Mouse (Mus musculus): Measurements from ENCODE around the gene Men1. TPM values are rescaled to one million over a fixed set of nuclear protein-coding genes. Genes with fewer than 3 reads are reported as not detected.

Men1 gene
- total RNA-seq, 1 experiment from 2014 or later = 26.4 TPM

- ATAC-seq (replicated peaks in 1 of 2; ENCODE audit: insufficient read depth in 1 of 2, low FRiP score in 2 of 2, low TSS enrichment in 1 of 2, low read depth in 1 of 2, poor library complexity in 2 of 2, severe bottlenecking in 2 of 2) = no peak
Measured at GRCm38 (mm10) chr19:6347615-6348014, 12.8 kb downstream of the Men1 start.

DNA sequence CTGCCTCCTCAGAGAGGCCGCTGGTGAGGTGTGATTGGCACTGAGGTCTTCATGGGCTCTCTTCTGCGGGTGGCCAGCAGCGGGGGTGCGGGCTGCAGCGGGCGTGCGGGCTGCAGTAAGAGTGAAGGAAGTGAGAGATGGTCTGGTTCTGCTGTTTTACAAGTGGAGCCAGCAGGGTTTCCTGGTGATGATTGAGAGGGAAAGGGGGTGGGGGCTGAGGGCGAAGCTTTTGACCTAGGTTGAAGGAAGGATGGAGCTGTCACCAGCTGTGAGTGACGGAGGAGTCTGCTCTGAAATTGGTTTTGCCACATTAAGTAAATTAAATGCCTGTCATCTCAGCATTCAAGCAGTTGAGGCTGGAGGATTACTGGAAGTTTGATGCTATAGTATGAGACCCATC is 13.9 kb downstream of the Men1 start:
- ATAC-seq (replicated peaks in 1 of 2; ENCODE audit: insufficient read depth in 1 of 2, low FRiP score in 2 of 2, low TSS enrichment in 1 of 2, low read depth in 1 of 2, poor library complexity in 2 of 2, severe bottlenecking in 2 of 2) = peak; percentile 16 to 40; a peak in 3 of 4 replicates

DNA sequence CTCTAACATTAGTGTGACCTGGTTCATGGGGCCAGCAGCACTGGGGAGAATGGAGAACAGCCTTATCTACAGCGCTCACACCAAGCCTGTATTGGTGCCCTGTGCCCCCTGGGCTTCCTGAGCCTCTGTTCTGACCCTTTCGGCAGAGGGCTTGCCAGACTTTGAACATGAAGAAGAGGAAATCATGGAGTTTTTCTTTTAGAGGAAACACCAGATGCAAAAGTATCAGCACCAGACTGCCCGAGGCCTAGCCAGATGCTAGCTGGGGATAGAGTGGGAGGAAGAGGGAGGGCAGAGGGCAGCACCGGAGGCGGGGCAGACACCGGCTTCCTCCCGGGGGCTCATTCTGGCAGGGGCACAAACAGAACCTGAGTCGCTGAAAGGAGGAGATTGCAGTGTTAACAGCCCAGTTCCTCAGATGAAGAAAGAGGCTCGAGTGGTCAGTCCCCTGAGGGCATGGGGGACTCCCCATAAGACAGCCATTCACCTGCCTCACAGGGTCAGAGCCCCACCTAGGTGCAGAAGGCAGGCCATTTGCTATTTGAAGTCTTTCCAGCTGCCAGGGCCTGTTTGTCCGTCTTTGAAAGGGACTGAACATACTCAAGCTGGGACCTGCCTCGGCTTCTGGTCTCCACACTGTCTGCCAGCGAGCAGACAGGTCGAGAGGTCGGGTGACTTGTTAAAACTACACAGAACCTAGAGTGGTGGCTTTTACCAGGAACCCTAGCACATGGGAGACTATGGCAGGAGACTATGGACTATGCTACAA is 14.6 kb downstream of the Men1 start:
- peak; percentile 71 to 75 for ATAC-seq (replicated peaks in 1 of 2; ENCODE audit: insufficient read depth in 1 of 2, low FRiP score in 2 of 2, low TSS enrichment in 1 of 2, low read depth in 1 of 2, poor library complexity in 2 of 2, severe bottlenecking in 2 of 2)

- ATAC-seq (replicated peaks in 1 of 2; ENCODE audit: insufficient read depth in 1 of 2, low FRiP score in 2 of 2, low TSS enrichment in 1 of 2, low read depth in 1 of 2, poor library complexity in 2 of 2, severe bottlenecking in 2 of 2) = no peak
Measured at GRCm38 (mm10) chr19:6351431-6352106, 16.8 kb downstream of the Men1 start.

- ATAC-seq (replicated peaks in 1 of 2; ENCODE audit: insufficient read depth in 1 of 2, low FRiP score in 2 of 2, low TSS enrichment in 1 of 2, low read depth in 1 of 2, poor library complexity in 2 of 2, severe bottlenecking in 2 of 2) = 0 out of 4 replicates have a peak, but pooled peaks of 1 of the 2 experiments have one; percentile 23
Measured at GRCm38 (mm10) chr19:6352107-6352505, 17.3 kb downstream of the Men1 start.

GRCm38 (mm10) chr19:6354030-6354429 is 19.3 kb downstream of the Men1 start:
- ATAC-seq (replicated peaks in 1 of 2; ENCODE audit: insufficient read depth in 1 of 2, low FRiP score in 2 of 2, low TSS enrichment in 1 of 2, low read depth in 1 of 2, poor library complexity in 2 of 2, severe bottlenecking in 2 of 2) = no peak

GRCm38 (mm10) chr19:6361291-6361690 is 26.5 kb downstream of the Men1 start:
- ATAC-seq (replicated peaks in 1 of 2; ENCODE audit: insufficient read depth in 1 of 2, low FRiP score in 2 of 2, low TSS enrichment in 1 of 2, low read depth in 1 of 2, poor library complexity in 2 of 2, severe bottlenecking in 2 of 2) = no peak

GRCm38 (mm10) chr19:6363091-6363410 is 28.3 kb downstream of the Men1 start:
- no peak; a peak in 1 of 4 replicates for ATAC-seq (replicated peaks in 1 of 2; ENCODE audit: insufficient read depth in 1 of 2, low FRiP score in 2 of 2, low TSS enrichment in 1 of 2, low read depth in 1 of 2, poor library complexity in 2 of 2, severe bottlenecking in 2 of 2)

DNA sequence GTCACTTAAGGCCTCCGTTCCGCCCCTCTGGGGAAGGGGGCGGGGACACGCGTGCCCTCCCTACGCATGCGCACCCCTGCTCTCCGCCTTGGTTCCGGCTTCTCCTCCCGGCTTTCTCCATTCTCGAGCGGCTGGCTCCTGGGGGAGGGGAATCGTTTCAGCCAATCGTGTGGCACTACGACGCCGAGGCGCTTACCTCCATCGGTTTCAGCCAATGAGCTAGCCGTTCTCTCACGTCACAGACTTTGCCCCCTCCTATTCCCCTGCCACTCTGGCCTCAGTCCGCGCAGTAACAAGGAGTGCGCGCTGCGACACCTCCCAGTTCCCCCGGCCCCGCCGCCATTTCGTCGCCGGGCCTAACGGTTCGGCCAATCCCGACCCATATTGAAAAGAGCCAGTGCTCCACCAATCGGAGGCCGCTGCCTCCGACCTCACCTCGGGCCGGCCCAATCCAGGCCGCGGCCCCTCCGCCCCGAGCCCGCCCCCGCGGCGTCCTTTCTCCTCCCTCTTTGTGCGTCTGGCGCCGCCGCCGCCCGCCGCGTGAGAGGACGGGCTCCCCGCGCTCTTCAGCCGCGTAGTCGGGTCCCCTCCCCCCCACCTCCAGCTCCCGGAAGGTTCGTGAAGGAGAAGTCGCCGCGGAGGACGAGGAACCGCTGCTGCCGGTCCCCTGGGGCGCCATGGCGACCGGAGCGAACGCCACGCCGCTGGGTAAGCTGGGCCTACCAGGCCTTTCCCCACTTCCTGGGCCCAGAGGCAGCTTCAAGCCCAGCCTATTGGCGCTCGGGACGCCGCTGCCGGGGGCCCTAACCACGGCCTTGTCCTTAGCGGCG is 28.8 kb downstream of the Men1 start, which contains the start of gene Sf1:
Gene Sf1 (plus strand): TSS at position 280 of the 830 bp plus-strand sequence.
- ATAC-seq (replicated peaks in 1 of 2; ENCODE audit: insufficient read depth in 1 of 2, low FRiP score in 2 of 2, low TSS enrichment in 1 of 2, low read depth in 1 of 2, poor library complexity in 2 of 2, severe bottlenecking in 2 of 2) = peak; percentile 88 to 91

DNA sequence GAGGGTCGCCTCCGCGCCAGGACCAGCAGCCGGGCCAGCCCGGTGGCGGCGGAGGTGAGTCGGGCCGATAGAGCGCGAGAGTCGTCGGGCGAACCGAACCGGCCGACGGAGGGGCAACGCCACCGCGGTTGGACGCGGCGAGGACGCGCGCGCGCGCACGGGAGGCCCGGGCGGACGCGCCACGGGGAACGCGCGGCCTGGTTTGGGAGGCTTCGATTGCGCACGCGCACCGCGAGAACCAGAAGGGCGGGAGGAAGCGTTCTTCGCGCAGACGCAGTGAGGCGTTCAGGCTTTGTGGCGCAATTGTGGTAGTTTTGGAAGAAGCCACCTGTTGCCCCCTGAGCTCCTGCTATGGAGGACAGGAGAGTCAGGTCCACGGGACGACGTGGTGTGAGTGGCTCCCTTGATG is 29.5 kb downstream of the Men1 start:
- ATAC-seq (replicated peaks in 1 of 2; ENCODE audit: insufficient read depth in 1 of 2, low FRiP score in 2 of 2, low TSS enrichment in 1 of 2, low read depth in 1 of 2, poor library complexity in 2 of 2, severe bottlenecking in 2 of 2) = peak; percentile 8 to 9; a peak in 1 of 4 replicates

GRCm38 (mm10) chr19:6364842-6365241 is 30.1 kb downstream of the Men1 start:
- no peak for ATAC-seq (replicated peaks in 1 of 2; ENCODE audit: insufficient read depth in 1 of 2, low FRiP score in 2 of 2, low TSS enrichment in 1 of 2, low read depth in 1 of 2, poor library complexity in 2 of 2, severe bottlenecking in 2 of 2)

DNA sequence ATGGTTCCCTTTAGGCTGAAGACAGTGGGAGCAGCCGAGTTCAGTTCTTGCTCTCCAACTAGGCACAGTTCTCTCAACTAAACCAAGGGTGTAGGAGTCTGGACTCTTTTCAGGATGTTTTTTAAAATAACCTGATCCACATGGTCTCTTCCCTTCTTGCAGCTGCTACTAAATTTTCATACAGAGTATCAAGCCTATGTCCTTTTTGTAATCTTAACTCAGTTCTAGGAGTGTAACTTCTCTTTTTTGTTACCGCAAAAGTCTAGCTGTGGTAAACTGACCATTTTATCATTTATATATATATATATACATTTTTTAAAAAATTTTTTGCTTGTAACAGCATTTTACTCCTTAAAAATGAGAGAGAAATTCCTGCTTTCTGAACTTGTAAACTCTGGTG is 35.4 kb downstream of the Men1 start:
- ATAC-seq (replicated peaks in 1 of 2; ENCODE audit: insufficient read depth in 1 of 2, low FRiP score in 2 of 2, low TSS enrichment in 1 of 2, low read depth in 1 of 2, poor library complexity in 2 of 2, severe bottlenecking in 2 of 2) = no peak

DNA sequence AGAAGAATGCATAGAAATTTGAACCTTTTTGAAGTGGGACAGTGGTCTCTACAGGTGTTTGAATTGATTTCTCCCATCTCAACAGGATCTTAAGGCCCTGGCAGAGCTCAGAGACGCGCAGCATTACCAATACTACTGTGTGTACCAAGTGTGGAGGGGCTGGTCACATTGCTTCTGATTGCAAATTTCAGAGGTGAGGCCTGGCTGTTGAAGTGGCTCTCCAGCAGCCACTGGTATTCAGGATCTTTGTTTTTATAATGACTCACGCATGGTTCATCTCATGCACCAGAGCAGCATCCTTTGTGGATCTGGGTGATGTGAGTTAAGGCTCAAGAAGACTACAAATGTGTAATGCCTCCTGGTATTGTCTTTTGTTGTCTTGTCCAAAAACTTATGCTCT is 37.7 kb downstream of the Men1 start:
- no peak for ATAC-seq (replicated peaks in 1 of 2; ENCODE audit: insufficient read depth in 1 of 2, low FRiP score in 2 of 2, low TSS enrichment in 1 of 2, low read depth in 1 of 2, poor library complexity in 2 of 2, severe bottlenecking in 2 of 2)

- peak; percentile 56 to 67; a peak in 3 of 4 replicates for ATAC-seq (replicated peaks in 1 of 2; ENCODE audit: insufficient read depth in 1 of 2, low FRiP score in 2 of 2, low TSS enrichment in 1 of 2, low read depth in 1 of 2, poor library complexity in 2 of 2, severe bottlenecking in 2 of 2)
Measured at GRCm38 (mm10) chr19:6373539-6374400, 39.0 kb downstream of the Men1 start.

DNA sequence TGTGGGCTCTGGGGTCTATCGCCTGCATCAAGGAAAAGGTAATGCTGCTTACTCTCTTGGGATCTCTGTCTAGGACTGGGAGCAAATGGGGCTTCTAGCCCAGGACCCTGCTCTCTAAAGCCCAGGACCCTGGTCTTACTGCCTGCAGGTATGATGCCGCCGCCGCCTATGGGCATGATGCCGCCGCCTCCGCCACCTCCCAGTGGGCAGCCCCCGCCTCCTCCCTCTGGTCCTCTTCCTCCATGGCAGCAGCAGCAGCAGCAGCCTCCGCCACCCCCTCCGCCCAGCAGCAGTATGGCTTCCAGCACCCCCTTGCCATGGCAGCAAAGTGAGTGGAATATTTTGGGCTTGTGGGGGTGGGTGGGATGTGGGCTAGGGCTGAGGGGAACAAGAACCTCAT is 39.8 kb downstream of the Men1 start:
- ATAC-seq (replicated peaks in 1 of 2; ENCODE audit: insufficient read depth in 1 of 2, low FRiP score in 2 of 2, low TSS enrichment in 1 of 2, low read depth in 1 of 2, poor library complexity in 2 of 2, severe bottlenecking in 2 of 2) = no peak

- no peak for ATAC-seq (replicated peaks in 1 of 2; ENCODE audit: insufficient read depth in 1 of 2, low FRiP score in 2 of 2, low TSS enrichment in 1 of 2, low read depth in 1 of 2, poor library complexity in 2 of 2, severe bottlenecking in 2 of 2)
Measured at GRCm38 (mm10) chr19:6375423-6376254, 40.9 kb downstream of the Men1 start.

Data from hematopoietic stem cell, adult 5-6 weeks (primary cell).